Mouse (Mus musculus): Measurements from ENCODE around the gene Eif3d. TPM values are rescaled to one million over a fixed set of nuclear protein-coding genes. Genes with fewer than 3 reads are reported as not detected.

Gene Eif3d
- polyA plus RNA-seq, 1 experiment from 2014 or later = 234 TPM

GRCm38 (mm10) chr15:77926921-77927320 is 43.7 kb downstream of the Eif3d start:
- H3K36me3 ChIP-seq (replicated peaks) = peaks cover 46% of the 10 kb centered on the region
- no peaks in the 10 kb centered on the region for H3K9me3 ChIP-seq
- H3K4me3 ChIP-seq (replicated peaks) = no peak overlapping the region
- H3K4me1 ChIP-seq = peaks cover 18% of the 10 kb centered on the region
- no peak overlapping the region for H3K9ac ChIP-seq
- ATAC-seq (ENCODE audit: low FRiP score) = no peak
- no peak overlapping the region for H3K27ac ChIP-seq
- 89% methylated on average over 5 of the region's 5 CpGs for WGBS
- H3K27me3 ChIP-seq = no peaks in the 10 kb centered on the region
- no peak overlapping the region for H3K4me2 ChIP-seq

GRCm38 (mm10) chr15:77925195-77925594 is 45.4 kb downstream of the Eif3d start:
- peaks cover 61% of the 10 kb centered on the region for H3K36me3 ChIP-seq (replicated peaks)
- H3K9me3 ChIP-seq = no peaks in the 10 kb centered on the region
- peaks cover 18% of the 10 kb centered on the region for H3K4me1 ChIP-seq
- 94% methylated on average over 2 of the region's 2 CpGs for WGBS
- ATAC-seq (ENCODE audit: low FRiP score) = no peak
- H3K4me3 ChIP-seq (replicated peaks) = no peak overlapping the region
- H3K27ac ChIP-seq = no peak overlapping the region
- no peak overlapping the region for H3K4me2 ChIP-seq
- no peaks in the 10 kb centered on the region for H3K27me3 ChIP-seq
- no peak overlapping the region for H3K9ac ChIP-seq

GRCm38 (mm10) chr15:77923267-77924035 is 47.2 kb downstream of the Eif3d start:
- Histone ChIP-seq H3K4me3 (replicated peaks) (no peak overlapping the region), H3K9ac (no peak overlapping the region), H3K36me3 (replicated peaks) (peaks cover 75% of the 10 kb centered on the region), H3K27me3 (no peaks in the 10 kb centered on the region), H3K4me1 (peaks cover 8% of the 10 kb centered on the region), H3K27ac (no peak overlapping the region), H3K9me3 (no peaks in the 10 kb centered on the region), H3K4me2 (no peak overlapping the region)
- 74% methylated on average over 9 of the region's 9 CpGs for WGBS
- ATAC-seq (ENCODE audit: low FRiP score) = no peak

- Histone ChIP-seq H3K9ac (no peak overlapping the region), H3K4me1 (peaks cover 3% of the 10 kb centered on the region), H3K4me3 (replicated peaks) (no peak overlapping the region), H3K36me3 (replicated peaks) (peaks cover 75% of the 10 kb centered on the region), H3K27me3 (no peaks in the 10 kb centered on the region), H3K27ac (no peak overlapping the region), H3K4me2 (no peak overlapping the region), H3K9me3 (no peaks in the 10 kb centered on the region)
- ATAC-seq (ENCODE audit: low FRiP score) = no peak
- 85% methylated on average over 9 of the region's 9 CpGs for WGBS
These were observed 47.9 kb downstream of the Eif3d start for GRCm38 (mm10) chr15:77922710-77923109.

GRCm38 (mm10) chr15:77921636-77922035 is 49.0 kb downstream of the Eif3d start:
- H3K27ac ChIP-seq = no peak overlapping the region
- no peak overlapping the region for H3K4me3 ChIP-seq (replicated peaks)
- no peaks in the 10 kb centered on the region for H3K9me3 ChIP-seq
- no peak overlapping the region for H3K4me2 ChIP-seq
- H3K9ac ChIP-seq = no peak overlapping the region
- no peaks in the 10 kb centered on the region for H3K27me3 ChIP-seq
- no peak for ATAC-seq (ENCODE audit: low FRiP score)
- H3K36me3 ChIP-seq (replicated peaks) = peaks cover 70% of the 10 kb centered on the region
- WGBS = 94% methylated on average over 6 of the region's 6 CpGs
- no peaks in the 10 kb centered on the region for H3K4me1 ChIP-seq

GRCm38 (mm10) chr15:77920511-77921462 is 49.8 kb downstream of the Eif3d start:
- Histone ChIP-seq H3K4me2 (no peak overlapping the region), H3K4me3 (replicated peaks) (no peak overlapping the region), H3K36me3 (replicated peaks) (peaks cover 72% of the 10 kb centered on the region), H3K4me1 (no peaks in the 10 kb centered on the region), H3K9ac (no peak overlapping the region), H3K27ac (no peak overlapping the region), H3K27me3 (no peaks in the 10 kb centered on the region), H3K9me3 (no peaks in the 10 kb centered on the region)
- 87% methylated on average over 10 of the region's 10 CpGs for WGBS
- no peak for ATAC-seq (ENCODE audit: low FRiP score)

- no peak overlapping the region for H3K27ac ChIP-seq
- no peaks in the 10 kb centered on the region for H3K27me3 ChIP-seq
- no peaks in the 10 kb centered on the region for H3K4me1 ChIP-seq
- no peak overlapping the region for H3K4me2 ChIP-seq
- ATAC-seq (ENCODE audit: low FRiP score) = no peak
- no peaks in the 10 kb centered on the region for H3K9me3 ChIP-seq
- H3K9ac ChIP-seq = no peak overlapping the region
- H3K4me3 ChIP-seq (replicated peaks) = no peak overlapping the region
- WGBS = 93% methylated on average over 12 of the region's 12 CpGs
- H3K36me3 ChIP-seq (replicated peaks) = peaks cover 76% of the 10 kb centered on the region
These were observed 51.2 kb downstream of the Eif3d start for GRCm38 (mm10) chr15:77919441-77919840.

GRCm38 (mm10) chr15:77916851-77917544 is 53.6 kb downstream of the Eif3d start:
- ATAC-seq (ENCODE audit: low FRiP score) = peak; percentile 67; the same call in 1 of the 2 replicates
- no peaks in the 10 kb centered on the region for H3K9me3 ChIP-seq
- 42% methylated on average over 8 of the region's 8 CpGs for WGBS
- H3K36me3 ChIP-seq (replicated peaks) = peaks cover 59% of the 10 kb centered on the region
- no peak overlapping the region for H3K9ac ChIP-seq
- H3K4me2 ChIP-seq = no peak overlapping the region
- no peaks in the 10 kb centered on the region for H3K4me1 ChIP-seq
- no peak overlapping the region for H3K27ac ChIP-seq
- no peaks in the 10 kb centered on the region for H3K27me3 ChIP-seq
- H3K4me3 ChIP-seq (replicated peaks) = no peak overlapping the region

GRCm38 (mm10) chr15:77915287-77915686 is 55.3 kb downstream of the Eif3d start:
- Histone ChIP-seq H3K4me1 (no peaks in the 10 kb centered on the region), H3K9me3 (no peaks in the 10 kb centered on the region), H3K36me3 (replicated peaks) (peaks cover 44% of the 10 kb centered on the region)

DNA sequence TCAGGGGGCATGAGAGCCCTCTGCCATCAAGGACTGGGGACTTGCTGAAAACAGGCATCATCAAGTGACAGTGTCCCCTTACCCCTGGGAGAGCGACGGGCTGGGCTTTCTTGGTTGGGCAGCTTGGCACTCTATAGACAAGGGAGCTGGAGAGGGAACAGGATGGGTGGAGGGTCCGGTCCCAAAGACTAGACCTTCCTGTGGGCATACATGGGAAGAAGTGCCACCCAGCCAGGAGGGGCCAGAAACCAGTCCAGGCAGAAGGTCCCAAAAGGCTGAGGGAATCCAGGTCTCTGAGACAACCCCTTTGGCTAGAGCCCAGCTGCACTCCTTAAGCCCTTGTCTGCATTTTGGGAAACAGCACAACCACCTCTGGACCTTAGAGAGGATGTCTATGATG is 56.1 kb downstream of the Eif3d start:
- Histone ChIP-seq H3K27me3 (no peaks in the 10 kb centered on the region), H3K27ac (no peak overlapping the region), H3K9me3 (no peaks in the 10 kb centered on the region), H3K4me1 (no peaks in the 10 kb centered on the region), H3K36me3 (replicated peaks) (peaks cover 37% of the 10 kb centered on the region), H3K4me2 (no peak overlapping the region), H3K9ac (no peak overlapping the region), H3K4me3 (replicated peaks) (no peak overlapping the region)
- WGBS = 100% methylated on average over 3 of the region's 3 CpGs
- ATAC-seq (ENCODE audit: low FRiP score) = no peak

More at GRCm38 (mm10) chr15:77915287-77915686, 55.3 kb downstream of the Eif3d start:
- no peak for ATAC-seq (ENCODE audit: low FRiP score)
- H3K4me2 ChIP-seq = no peak overlapping the region
- 98% methylated on average over 4 of the region's 4 CpGs for WGBS
- H3K9ac ChIP-seq = no peak overlapping the region
- no peaks in the 10 kb centered on the region for H3K27me3 ChIP-seq
- no peak overlapping the region for H3K4me3 ChIP-seq (replicated peaks)
- 0 out of 2 replicates have a peak overlapping the region, but pooled peaks have one; percentile 25 for H3K27ac ChIP-seq

- no peak overlapping the region for H3K4me3 ChIP-seq (replicated peaks)
- WGBS = 91% methylated on average over 8 of the region's 8 CpGs
- no peak overlapping the region for H3K9ac ChIP-seq
- H3K4me2 ChIP-seq = no peak overlapping the region
- no peaks in the 10 kb centered on the region for H3K4me1 ChIP-seq
- no peak overlapping the region for H3K27ac ChIP-seq
- no peaks in the 10 kb centered on the region for H3K9me3 ChIP-seq
- peaks cover 29% of the 10 kb centered on the region for H3K36me3 ChIP-seq (replicated peaks)
- ATAC-seq (ENCODE audit: low FRiP score) = no peak
- no peaks in the 10 kb centered on the region for H3K27me3 ChIP-seq
These were observed 57.6 kb downstream of the Eif3d start for GRCm38 (mm10) chr15:77913054-77913453.

DNA sequence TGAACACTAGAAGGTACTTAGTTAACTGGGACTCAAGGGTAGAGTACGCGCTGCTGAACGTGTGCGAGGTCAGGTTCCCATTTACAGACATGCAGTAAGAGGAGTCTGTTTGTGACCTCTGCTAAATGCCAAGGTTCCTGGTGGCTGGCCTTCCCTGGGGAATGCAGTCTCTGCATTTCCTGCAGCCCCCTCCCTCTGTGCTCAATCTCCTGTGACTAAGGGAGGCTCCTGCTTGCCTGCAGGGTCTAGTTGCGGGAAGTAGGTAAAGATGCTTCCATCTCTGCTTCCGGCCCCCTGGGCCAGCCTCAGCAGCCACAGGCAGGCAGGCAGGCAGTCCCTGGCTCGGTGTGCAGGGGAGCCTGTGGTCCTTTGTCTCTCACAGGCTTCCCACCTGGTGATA is 58.0 kb downstream of the Eif3d start:
- Histone ChIP-seq H3K27me3 (no peaks in the 10 kb centered on the region), H3K9me3 (no peaks in the 10 kb centered on the region), H3K4me1 (no peaks in the 10 kb centered on the region), H3K4me3 (replicated peaks) (no peak overlapping the region), H3K9ac (no peak overlapping the region), H3K4me2 (no peak overlapping the region), H3K36me3 (replicated peaks) (peaks cover 29% of the 10 kb centered on the region), H3K27ac (no peak overlapping the region)
- WGBS = 65% methylated on average over 7 of the region's 7 CpGs
- no peak for ATAC-seq (ENCODE audit: low FRiP score)
